ENCODE assay signal across 9 mouse cellular contexts in the genomic region with DNA sequence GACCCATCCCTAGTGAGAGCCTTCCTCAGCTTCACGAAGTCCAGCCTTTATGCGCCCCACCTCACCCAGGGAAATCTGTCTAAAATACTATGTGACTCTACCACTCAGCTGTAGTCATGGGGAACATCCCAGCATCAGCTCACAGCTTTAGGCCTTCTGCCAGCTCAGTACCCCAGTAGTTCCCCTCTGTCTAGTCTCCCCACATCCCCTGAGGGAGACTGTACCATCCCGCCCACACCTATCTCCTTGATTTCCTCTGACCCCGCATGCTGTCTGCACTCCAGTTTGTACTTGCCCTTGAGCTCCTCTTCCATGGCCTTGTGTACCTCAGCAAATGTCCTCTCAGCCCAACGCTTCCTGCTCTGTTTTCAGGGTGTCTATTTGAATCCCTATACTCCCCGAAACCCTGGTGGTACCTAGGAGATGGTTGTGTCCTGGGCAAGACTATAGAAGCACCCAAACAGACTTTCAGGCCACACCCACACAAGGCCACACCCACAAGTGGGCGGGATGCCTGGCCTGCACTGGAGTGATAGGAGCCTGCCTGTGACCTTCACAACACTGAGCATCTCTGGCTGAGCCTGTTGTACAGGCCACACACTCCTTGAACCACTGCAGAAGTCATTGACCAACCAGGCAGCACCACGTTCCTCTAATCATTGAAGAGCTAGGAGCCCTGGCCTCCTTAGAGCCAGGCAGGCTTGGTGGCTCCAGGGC. TPM values are rescaled to one million over a fixed set of nuclear protein-coding genes. Genes with fewer than 3 reads are reported as not detected.
DNase-seq lines count a peak whose midpoint lies in the region; ATAC-seq lines count a peak whose summit lies in the region.
"Had no signal": no experiment of that assay in that cellular context is flagged by ENCODE, and none has a peak within 500 bp of the region (broad histone marks: within the 10 kb centered on the region; RNA-seq: fewer than 3 reads in every experiment).

No protein-coding gene starts in this region.

- no peak overlapping the region for H3K4me2 ChIP-seq in kidney, embryonic 15.5 days
- no peak overlapping the region for H3K4me2 ChIP-seq in stomach, embryonic 16.5 days (ENCODE audit: low read depth, low read length)
- H3K4me2 ChIP-seq in forebrain, embryonic 12.5 days = no peak overlapping the region

- WGBS in kidney, embryonic 15.5 days = 74% methylated on average over 8 of the region's 8 CpGs
- WGBS in stomach, embryonic 16.5 days = 64% methylated on average over 8 of the region's 8 CpGs
- WGBS in forebrain, embryonic 12.5 days = 72% methylated on average over 8 of the region's 8 CpGs

- no peak overlapping the region for H3K27ac ChIP-seq in kidney, embryonic 15.5 days
- no peak overlapping the region for H3K27ac ChIP-seq in stomach, embryonic 16.5 days (ENCODE audit: low read length)
- no peak overlapping the region for H3K27ac ChIP-seq in forebrain, embryonic 12.5 days

- peak; percentile 69 for DNase-seq in ovary, adult 18-20 months (ENCODE audit: low spot score)
- no peak for DNase-seq in ovary, postnatal 14 days (ENCODE audit: low spot score)
- DNase-seq in adrenal gland, postnatal 25 days = peak; percentile 61
- no peak for DNase-seq in right cerebral cortex, adult 2 months (ENCODE audit: low spot score in 2 of 2)

- peaks cover 16% of the 10 kb centered on the region; the same call in 1 of the 2 replicates for H3K36me3 ChIP-seq in kidney, embryonic 15.5 days
- no peaks in the 10 kb centered on the region for H3K36me3 ChIP-seq in stomach, embryonic 16.5 days (ENCODE audit: control insufficient read depth, insufficient read depth, low read length)
- H3K36me3 ChIP-seq in forebrain, embryonic 12.5 days (replicated peaks) = peaks cover 61% of the 10 kb centered on the region

- 0 out of 2 replicates have a peak, but pooled peaks cover 2% of the 10 kb centered on the region for H3K27me3 ChIP-seq in kidney, embryonic 15.5 days
- H3K27me3 ChIP-seq in stomach, embryonic 16.5 days (ENCODE audit: control insufficient read depth, insufficient read depth, low read length) = no peaks in the 10 kb centered on the region
- no peaks in the 10 kb centered on the region for H3K27me3 ChIP-seq in forebrain, embryonic 12.5 days

- no peak overlapping the region for H3K4me3 ChIP-seq in kidney, embryonic 15.5 days (replicated peaks)
- H3K4me3 ChIP-seq in stomach, embryonic 16.5 days (replicated peaks; ENCODE audit: low read length) = no peak overlapping the region
- no peak overlapping the region for H3K4me3 ChIP-seq in forebrain, embryonic 12.5 days (replicated peaks)

- H3K9me3 ChIP-seq in kidney, embryonic 15.5 days (replicated peaks) = no peaks in the 10 kb centered on the region
- no peaks in the 10 kb centered on the region for H3K9me3 ChIP-seq in stomach, embryonic 16.5 days (replicated peaks; ENCODE audit: control insufficient read depth, low read length)
- H3K9me3 ChIP-seq in forebrain, embryonic 12.5 days = no peaks in the 10 kb centered on the region

- 0 out of 2 replicates have a peak, but pooled peaks cover 5% of the 10 kb centered on the region for H3K4me1 ChIP-seq in kidney, embryonic 15.5 days
- H3K4me1 ChIP-seq in stomach, embryonic 16.5 days (ENCODE audit: control insufficient read depth, insufficient read depth, low read length) = no peaks in the 10 kb centered on the region
- H3K4me1 ChIP-seq in forebrain, embryonic 12.5 days = no peaks in the 10 kb centered on the region

- peak; percentile 80 for ATAC-seq in kidney, embryonic 15.5 days (replicated peaks; ENCODE audit: low FRiP score)
- peak; percentile 69 for ATAC-seq in stomach, embryonic 16.5 days (ENCODE audit: insufficient read depth, low FRiP score)
- no peak; the same call in 1 of the 2 replicates for ATAC-seq in forebrain, embryonic 12.5 days (ENCODE audit: low FRiP score)

- no peak overlapping the region for H3K9ac ChIP-seq in kidney, embryonic 15.5 days
- H3K9ac ChIP-seq in stomach, embryonic 16.5 days (ENCODE audit: low read length) = no peak overlapping the region
- no peak overlapping the region for H3K9ac ChIP-seq in forebrain, embryonic 12.5 days

RNA-seq across cellular contexts. Expression of a gene that starts 26.4 kb away (rescaled TPM):
- total RNA-seq in adrenal gland, postnatal 25 days (2021) = 0.85 and 0.90 TPM in 2 replicates
- 43.8 and 48.8 TPM in 2 replicates for polyA plus RNA-seq in kidney, embryonic 15.5 days (2015; fragmentation: Nextera tagmentation; extraction: Ambion mirVana)
- 47.3 and 61.7 TPM in 2 replicates for polyA plus RNA-seq in stomach, embryonic 16.5 days (2015; fragmentation: Nextera tagmentation; extraction: Ambion mirVana)
- polyA plus RNA-seq in forebrain, embryonic 12.5 days (2016; fragmentation: Nextera tagmentation; extraction: Ambion mirVana) = 88.9 and 95.5 TPM in 2 replicates

RNA-seq across cellular contexts. Expression of a gene that starts 30.4 kb away (rescaled TPM):
- total RNA-seq in adrenal gland, postnatal 25 days (2021) = not detected in 2 replicates
- 0.26 and 0.39 TPM in 2 replicates for polyA plus RNA-seq in kidney, embryonic 15.5 days (2015; fragmentation: Nextera tagmentation; extraction: Ambion mirVana)
- polyA plus RNA-seq in stomach, embryonic 16.5 days (2015; fragmentation: Nextera tagmentation; extraction: Ambion mirVana) = not detected in 2 replicates
- polyA plus RNA-seq in forebrain, embryonic 12.5 days (2016; fragmentation: Nextera tagmentation; extraction: Ambion mirVana) = not detected in 2 replicates
- polyA plus RNA-seq: gonadal fat pad, adult 2 months; neural tube, embryonic 14.5 days had no signal

RNA-seq across cellular contexts. Expression of a gene that starts 55.8 kb away (rescaled TPM):
- 44.7 and 45.0 TPM in 2 replicates for total RNA-seq in adrenal gland, postnatal 25 days (2021)
- 70.7 and 81.3 TPM in 2 replicates for polyA plus RNA-seq in kidney, embryonic 15.5 days (2015; fragmentation: Nextera tagmentation; extraction: Ambion mirVana)
- polyA plus RNA-seq in stomach, embryonic 16.5 days (2015; fragmentation: Nextera tagmentation; extraction: Ambion mirVana) = 8.6 and 32.4 TPM in 2 replicates
- polyA plus RNA-seq in forebrain, embryonic 12.5 days (2016; fragmentation: Nextera tagmentation; extraction: Ambion mirVana) = 18.8 and 22.3 TPM in 2 replicates

RNA-seq across cellular contexts. Expression of a gene that starts 55.9 kb away (rescaled TPM):
- total RNA-seq in adrenal gland, postnatal 25 days (2021) = not detected in 2 replicates
- 0.36 and 0.57 TPM in 2 replicates for polyA plus RNA-seq in kidney, embryonic 15.5 days (2015; fragmentation: Nextera tagmentation; extraction: Ambion mirVana)
- not detected in 2 replicates for polyA plus RNA-seq in stomach, embryonic 16.5 days (2015; fragmentation: Nextera tagmentation; extraction: Ambion mirVana)
- not detected in 2 replicates for polyA plus RNA-seq in forebrain, embryonic 12.5 days (2016; fragmentation: Nextera tagmentation; extraction: Ambion mirVana)
- polyA plus RNA-seq: gonadal fat pad, adult 2 months had no signal

Comparison
In these comparisons a context has a peak if more than half of its experiments do, and no peak if none do; other contexts are left out.
1. DNase-seq: peak in ovary, adult 18-20 months (single experiment) and adrenal gland, postnatal 25 days (single experiment); none in ovary, postnatal 14 days (single experiment) and right cerebral cortex, adult 2 months (0 of 2).